In genomic region chr1:132149410-132149809, GRCm38 (mm10) we compare ENCODE assay signal across 16 mouse cellular contexts. TPM values are rescaled to one million over a fixed set of nuclear protein-coding genes. Genes with fewer than 3 reads are reported as not detected.
"Had no signal": no experiment of that assay in that cellular context is flagged by ENCODE, and none has a peak within 500 bp of the region (broad histone marks: within the 10 kb centered on the region; RNA-seq: fewer than 3 reads in every experiment).

No protein-coding gene starts in this region.

- H3K27me3 ChIP-seq: kidney, embryonic 15.5 days; limb, embryonic 15.5 days; liver, embryonic 12.5 days; neural tube, embryonic 12.5 days had no signal

- DNase-seq: kidney, postnatal 14 days; lung, embryonic 14.5 days; lung, postnatal 10 days; midbrain, embryonic 14.5 days; right cerebral cortex, postnatal 25 days; thymus, postnatal 4 days had no signal

- H3K36me3 ChIP-seq: kidney, embryonic 15.5 days; limb, embryonic 15.5 days; liver, embryonic 12.5 days; midbrain, embryonic 10.5 days; neural tube, embryonic 12.5 days had no signal

- ATAC-seq: liver, embryonic 12.5 days had no signal

- H3K27ac ChIP-seq: left cerebral cortex, adult 2 months; limb, embryonic 15.5 days; liver, embryonic 12.5 days; midbrain, embryonic 10.5 days; neural tube, embryonic 12.5 days had no signal

- H3K9ac ChIP-seq: kidney, embryonic 15.5 days; limb, embryonic 15.5 days; liver, embryonic 12.5 days; lung, embryonic 14.5 days; neural tube, embryonic 12.5 days had no signal

- H3K4me3 ChIP-seq: kidney, embryonic 15.5 days; left cerebral cortex, adult 2 months; limb, embryonic 15.5 days; liver, embryonic 12.5 days; midbrain, embryonic 10.5 days; neural tube, embryonic 12.5 days had no signal

- H3K4me2 ChIP-seq: kidney, embryonic 15.5 days; limb, embryonic 15.5 days; liver, embryonic 12.5 days; lung, embryonic 14.5 days; neural tube, embryonic 12.5 days had no signal

- H3K4me1 ChIP-seq: limb, embryonic 15.5 days had no signal

- H3K9me3 ChIP-seq: kidney, embryonic 15.5 days; limb, embryonic 15.5 days; liver, embryonic 12.5 days; midbrain, embryonic 10.5 days; neural tube, embryonic 12.5 days had no signal

RNA-seq across cellular contexts. Expression of gene Cdk18, which starts 9.9 kb away (rescaled TPM):
- total RNA-seq: neutrophil, adult 5-6 weeks had no signal

RNA-seq across cellular contexts. Expression of gene Lemd1, which starts 41.8 kb away (rescaled TPM):
- total RNA-seq: neutrophil, adult 5-6 weeks had no signal
- polyA plus RNA-seq: kidney, adult 2 months; liver, embryonic 12.5 days; liver, embryonic 16.5 days had no signal

RNA-seq across cellular contexts. Expression of gene AC124108.1, which starts 41.8 kb away (rescaled TPM):
- total RNA-seq: neutrophil, adult 5-6 weeks had no signal
- polyA plus RNA-seq: kidney, adult 2 months; large intestine, adult 2 months; liver, embryonic 12.5 days; liver, embryonic 16.5 days had no signal
